Mouse (Mus musculus): Measurements from ENCODE around the gene Slc41a2.
"Not testable (repeated sequence)": the region's sequence is repeated elsewhere in the genome, so short reads cannot be mapped to it uniquely, and the experiment has no call there.

Gene Slc41a2

DNA sequence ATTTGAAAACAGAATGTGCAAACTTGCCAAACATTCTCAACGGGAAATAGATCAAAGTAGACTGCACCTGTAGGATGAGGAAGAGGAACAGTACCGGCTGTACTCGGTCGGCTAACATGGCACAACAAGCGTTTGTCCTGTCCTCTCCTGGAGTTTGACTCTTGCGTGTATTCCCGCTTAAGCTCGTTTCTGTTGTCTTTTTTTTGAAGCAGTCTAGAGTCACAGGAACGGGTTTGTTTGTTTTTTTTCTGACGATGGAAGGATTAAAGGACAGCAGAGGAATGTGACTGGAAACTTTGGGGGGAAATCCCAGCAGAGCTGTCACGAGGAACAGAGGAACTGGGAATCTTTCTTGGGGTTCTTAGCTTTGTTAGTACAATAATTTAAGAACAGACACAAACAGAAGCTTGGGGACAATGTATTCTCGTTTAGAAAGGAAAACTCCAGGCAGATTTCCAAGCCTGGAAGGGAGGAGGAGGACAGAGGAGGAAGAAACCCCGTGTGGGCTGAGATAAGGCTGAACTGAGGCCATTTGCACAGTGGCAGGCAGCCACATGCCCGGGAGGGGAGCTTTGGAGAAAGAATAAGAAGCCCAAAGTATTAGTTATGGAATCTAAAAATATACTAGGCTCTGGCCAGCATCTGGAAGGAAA lies 16.1 kb upstream of the Slc41a2 start:
- no peak for DNase-seq (ENCODE audit: extremely low spot score, low read depth, low spot score)

DNA sequence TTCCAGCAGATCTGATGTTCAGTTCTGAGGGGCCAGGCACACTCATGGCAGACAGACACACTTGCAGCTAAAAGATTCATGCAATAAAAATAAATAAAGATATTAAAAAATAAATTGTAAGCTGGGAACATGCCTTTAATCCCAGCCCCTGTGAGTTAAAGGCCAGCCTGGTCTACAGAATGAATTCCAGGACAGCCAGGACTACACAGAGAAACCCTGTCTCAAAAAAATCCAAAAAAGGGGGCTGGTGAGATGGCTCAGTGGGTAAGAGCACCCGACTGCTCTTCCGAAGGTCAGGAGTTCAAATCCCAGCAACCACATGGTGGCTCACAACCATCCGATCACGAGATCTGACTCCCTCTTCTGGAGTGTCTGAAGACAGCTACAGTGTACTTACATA lies 14.1 kb upstream of the Slc41a2 start:
- not testable (repeated sequence) for DNase-seq (ENCODE audit: extremely low spot score, low read depth, low spot score)

DNA sequence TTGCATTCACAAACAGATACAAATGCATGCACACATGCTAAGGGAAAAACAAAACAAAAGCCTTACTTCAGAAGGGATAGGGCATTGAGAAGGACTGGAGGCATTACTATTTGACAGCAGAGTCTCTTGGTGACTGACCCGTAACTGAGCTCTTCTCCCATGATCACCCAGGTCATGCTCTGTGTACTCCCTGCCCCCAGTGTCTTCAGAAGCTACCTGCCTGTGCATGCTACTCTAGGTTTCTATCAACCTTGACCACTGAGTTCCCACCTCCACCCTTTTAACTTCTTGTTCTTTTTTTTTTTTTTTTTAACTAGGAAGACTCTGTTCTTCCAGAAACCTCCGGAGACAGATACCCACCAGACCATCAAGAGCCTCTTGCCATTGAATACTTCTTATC lies 13.0 kb upstream of the Slc41a2 start:
- no peak for DNase-seq (ENCODE audit: extremely low spot score, low read depth, low spot score)

DNA sequence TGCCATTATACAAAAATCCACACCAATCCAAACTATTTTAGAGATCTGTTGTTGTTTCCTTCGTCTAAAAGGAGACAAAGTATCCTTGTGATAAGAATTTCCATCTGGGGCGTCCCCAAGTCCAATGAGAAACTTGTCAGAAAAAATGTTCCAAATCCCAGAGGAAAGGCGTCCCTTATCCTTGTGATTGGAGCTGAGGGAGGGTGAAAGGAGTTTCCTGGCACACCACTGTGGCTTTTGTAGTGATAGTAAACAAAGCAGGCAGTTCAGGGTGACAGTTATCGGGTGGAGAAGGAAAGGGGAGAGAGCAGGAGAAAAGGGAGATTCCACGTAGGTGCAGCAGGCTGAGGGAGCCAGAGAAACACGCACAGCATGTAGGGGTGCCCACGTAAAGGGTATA lies 9.8 kb upstream of the Slc41a2 start:
- DNase-seq (ENCODE audit: extremely low spot score, low read depth, low spot score), result no peak

DNA sequence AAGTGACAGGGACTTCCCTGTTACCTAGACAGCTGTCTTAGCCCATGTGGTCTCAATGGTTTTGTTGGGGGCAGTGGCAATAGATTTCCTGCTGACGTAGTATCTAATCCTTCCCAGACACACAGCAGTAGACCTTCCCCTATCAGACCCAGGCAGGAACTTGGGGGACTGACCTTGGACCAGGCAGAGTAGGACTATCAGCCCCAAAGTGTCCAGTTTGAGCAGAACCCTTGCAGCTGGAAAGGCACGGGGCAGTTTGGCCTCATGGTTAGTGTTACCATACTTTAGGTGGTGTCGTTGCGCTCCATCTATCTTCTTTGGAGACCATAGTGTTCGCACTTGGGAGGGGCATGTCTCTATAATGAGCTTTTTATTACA lies 8.7 kb upstream of the Slc41a2 start:
- no peak for DNase-seq (ENCODE audit: extremely low spot score, low read depth, low spot score)

DNA sequence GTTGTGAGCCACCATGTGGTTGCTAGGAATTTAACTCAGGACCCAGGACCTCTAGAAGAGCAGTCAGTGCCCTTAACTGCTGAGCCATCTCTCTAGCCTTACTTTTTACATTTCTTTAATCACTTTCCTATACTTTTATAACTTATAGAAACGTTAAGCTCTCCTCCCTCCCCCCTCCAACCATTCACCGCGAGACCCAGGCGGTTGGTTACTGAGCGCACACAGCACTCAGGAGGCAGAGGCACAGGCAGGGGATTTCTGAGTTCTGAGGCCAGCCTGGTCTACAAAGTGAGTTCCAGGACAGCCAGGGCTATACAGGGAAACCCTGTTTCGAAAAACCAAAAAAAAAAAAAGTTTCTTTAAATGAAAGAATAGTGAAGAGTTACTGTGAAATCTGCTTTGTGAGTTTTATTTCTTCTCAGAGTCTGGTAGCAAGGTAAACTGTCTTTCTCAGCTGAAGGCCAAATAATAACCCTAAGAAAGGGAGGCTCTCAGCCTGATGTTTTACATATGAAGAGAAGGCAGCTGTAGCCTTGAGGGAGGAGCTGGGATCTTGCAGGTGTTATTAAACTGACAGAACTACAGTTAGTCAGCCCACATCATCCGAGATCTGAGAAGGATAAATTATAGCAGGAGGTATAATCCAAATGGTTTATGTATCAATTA lies 8.1 kb upstream of the Slc41a2 start:
- no peak for DNase-seq (ENCODE audit: extremely low spot score, low read depth, low spot score)

DNA sequence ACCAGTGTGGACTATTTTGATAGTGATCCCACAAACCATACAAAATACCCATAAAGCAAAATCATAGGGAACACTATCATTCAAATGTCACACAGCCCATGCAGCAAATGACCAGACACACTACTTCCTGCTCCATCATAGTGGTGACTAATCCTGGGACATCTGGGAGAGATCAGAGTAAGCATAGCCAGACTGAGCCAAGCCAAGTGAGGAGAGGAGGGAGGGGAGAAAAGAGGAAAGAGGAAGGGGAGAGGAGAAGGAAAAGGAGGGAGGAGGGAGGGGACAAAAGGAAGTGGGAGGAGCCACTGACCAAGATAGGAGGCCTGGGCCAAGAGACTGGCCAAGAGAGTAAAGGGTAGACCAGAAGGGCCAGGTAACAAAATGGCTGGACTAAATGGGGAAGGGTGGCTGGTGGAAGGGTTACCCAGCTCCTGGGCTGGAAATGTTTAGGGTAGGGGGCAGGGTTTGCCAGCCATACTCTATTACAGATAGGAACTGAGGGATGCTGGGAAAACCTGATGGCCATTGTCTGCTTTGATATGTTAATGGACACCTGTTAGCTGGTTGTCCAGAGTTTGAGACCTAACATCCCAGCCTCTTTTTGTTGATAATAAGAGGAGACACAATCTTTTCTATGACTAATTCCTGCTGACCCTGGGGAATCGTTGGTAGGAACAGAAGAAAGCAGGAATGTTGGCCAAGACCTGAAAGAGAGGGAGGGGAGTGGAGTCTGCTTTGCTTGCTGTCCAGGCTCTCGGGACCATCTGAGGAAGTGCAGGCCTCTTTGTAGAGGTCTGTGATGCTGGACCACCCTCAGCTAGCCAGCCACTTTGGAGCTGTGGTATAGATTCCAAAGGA lies 6.4 kb upstream of the Slc41a2 start:
- DNase-seq (ENCODE audit: extremely low spot score, low read depth, low spot score), result no peak

DNA sequence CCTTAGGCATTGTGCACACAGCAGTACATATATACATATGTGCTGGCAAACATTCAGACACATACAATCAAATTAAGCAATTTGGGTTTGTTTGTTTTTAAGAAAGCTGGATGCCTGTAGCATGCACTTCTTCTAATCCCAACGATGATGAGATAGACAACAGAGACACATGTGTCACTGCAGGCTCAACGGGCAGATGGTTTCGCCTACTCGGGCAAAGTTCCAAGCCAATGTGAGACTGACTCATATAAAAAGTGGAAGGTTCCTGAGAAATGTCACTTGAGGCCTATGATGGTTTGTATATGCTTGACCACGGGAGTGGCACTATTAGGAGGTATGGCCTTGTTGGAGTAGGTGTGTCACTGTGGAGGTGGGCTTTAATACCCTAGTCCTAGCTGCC lies 5.5 kb upstream of the Slc41a2 start:
- DNase-seq (ENCODE audit: extremely low spot score, low read depth, low spot score), result no peak

DNA sequence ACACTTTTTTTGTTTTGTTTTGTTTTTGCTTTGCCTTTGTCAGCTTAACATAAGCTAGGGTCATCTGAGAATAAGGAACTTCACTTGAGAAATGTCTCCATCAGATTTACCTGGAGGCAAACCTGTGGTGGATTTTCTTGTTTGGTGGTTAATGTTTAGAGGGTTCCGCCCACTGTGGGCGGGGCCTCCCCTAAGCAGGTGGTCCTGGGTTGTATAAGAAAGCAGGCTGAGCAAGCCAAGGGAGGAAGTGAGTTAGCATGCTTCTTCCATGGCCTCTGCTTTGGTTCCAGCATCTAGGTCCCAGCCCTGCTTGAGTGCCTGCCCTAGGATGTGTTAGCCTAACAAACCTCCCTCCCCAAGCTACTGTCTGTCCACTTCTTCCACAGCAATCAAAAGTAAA lies 3.5 kb upstream of the Slc41a2 start:
- DNase-seq (ENCODE audit: extremely low spot score, low read depth, low spot score), result no peak

DNA sequence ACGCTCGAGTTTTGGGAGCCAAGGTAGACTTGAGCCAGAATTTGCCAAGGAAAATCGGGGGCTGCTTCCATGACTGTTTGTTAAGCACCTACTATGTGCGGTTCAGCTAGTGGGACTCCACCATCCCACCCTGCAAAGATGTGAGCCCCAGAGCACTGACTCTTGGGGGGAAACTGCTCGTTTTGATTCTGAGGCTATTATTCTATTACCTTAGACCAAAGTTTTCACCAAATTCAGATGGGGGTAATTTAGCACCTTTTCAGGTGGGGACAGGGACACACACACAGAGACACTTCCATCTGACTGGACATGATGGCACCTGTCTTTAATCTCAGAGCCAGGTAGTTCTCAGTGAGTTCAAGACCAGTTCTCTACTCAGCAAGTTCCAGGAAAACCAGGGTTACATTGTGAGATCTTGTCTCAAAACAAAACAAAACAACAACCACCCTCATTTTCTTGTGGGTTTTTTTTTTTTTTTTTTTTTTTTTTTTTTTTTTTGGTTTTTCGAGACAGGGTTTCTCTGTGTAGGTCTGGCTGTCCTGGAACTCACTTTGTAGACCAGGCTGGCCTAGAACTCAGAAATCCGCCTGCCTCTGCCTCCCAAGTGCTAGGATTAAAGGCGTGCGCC lies 403 bp upstream of the Slc41a2 start:
- DNase-seq (ENCODE audit: extremely low spot score, low read depth, low spot score), result no peak

DNA sequence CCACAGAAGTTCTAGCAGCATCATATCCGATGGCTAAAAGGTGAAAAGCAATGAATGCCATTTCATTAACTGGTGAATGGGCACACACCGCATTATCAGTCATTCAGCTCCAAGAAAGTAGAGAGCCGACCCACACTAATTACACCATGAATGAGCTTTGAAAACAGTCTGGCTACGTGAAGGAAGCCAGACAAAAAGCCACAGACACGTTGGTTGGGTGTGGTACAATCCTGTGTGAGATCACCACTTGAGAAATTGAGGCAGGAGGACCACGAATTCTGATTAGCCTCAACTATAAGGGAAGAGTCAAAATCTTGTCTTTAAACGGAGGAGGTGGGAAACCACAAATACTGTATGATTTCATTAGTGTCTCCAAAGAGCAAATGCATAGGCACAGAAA lies 1.3 kb downstream of the Slc41a2 start:
- no peak for DNase-seq (ENCODE audit: extremely low spot score, low read depth, low spot score)

DNA sequence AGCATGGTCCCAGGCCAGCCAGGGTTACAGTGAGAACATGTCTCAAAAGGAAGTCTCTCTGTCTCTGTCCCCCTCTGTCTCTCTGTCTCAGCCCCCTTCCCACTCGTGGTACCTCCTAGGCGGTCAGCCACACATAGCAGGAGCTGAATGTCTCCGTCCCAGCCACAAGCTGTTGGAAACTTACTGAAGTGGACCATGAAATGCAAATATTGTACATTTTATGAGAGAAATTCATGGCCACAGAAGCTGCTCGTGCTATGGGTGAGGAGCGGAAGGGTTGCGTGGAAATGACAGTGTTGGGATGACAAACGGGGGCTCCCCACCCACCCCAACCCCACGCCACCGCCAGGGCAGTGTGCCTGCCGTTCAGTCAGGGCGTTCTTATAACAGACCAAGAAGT lies 5.1 kb downstream of the Slc41a2 start:
- DNase-seq (ENCODE audit: extremely low spot score, low read depth, low spot score), result no peak

DNA sequence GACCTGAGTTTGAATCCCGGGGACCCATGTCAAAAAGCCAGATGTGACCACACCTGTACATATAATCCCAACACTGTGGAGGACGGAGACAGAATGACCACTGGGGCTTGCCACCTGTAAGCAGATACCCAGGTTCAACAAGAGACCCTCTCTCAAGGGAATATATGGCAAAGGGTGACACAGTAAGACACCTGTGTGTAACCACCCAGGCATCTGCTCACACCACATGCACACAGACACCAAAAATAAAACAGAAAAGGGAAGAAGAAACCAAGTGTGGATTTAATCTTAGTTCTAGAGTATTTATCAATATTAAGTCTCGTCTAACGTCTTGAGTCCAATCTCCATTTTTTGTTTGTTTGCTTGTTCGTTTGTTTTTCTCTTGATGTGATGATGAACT lies 5.9 kb downstream of the Slc41a2 start:
- DNase-seq (ENCODE audit: extremely low spot score, low read depth, low spot score), result no peak

DNA sequence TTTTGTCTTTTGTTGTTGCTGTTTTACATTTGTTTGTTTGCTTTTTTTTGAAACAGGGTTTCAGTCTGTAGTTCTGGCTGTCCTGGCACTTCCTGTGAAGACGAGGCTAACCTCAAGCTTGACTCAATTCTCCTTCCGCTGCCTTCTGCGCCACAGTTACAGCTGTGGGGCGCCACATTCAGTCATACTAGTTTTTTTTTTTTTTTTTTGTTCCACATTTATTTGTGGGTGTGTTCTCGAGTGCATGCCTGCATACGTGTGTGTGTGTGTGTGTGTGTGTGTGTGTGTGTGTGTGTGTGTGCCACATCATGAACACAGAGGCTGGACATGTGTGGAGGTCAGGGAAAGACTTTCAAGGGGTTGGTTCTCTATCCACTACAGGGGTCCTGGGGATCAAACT lies 7.3 kb downstream of the Slc41a2 start:
- no peak for DNase-seq (ENCODE audit: extremely low spot score, low read depth, low spot score)

DNA sequence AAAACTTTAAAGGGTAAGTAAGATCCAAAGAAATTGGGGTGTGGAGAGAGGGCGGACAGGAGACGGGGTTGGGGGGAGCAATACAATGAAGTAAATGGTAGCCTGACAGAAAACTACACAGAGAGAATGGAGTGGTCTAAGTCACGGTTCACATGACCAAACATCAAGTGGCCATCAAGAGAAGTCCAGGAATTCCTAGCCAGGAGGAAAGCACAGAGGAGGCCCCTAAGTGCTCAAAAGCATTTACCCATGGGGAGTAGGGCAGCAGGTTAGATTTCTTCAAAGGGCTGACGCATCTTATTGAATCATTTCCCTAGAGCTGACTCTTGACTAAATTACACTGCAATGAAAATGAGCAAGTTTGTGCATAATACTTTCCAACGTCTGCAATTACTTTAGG lies 8.9 kb downstream of the Slc41a2 start:
- DNase-seq (ENCODE audit: extremely low spot score, low read depth, low spot score), result no peak

DNA sequence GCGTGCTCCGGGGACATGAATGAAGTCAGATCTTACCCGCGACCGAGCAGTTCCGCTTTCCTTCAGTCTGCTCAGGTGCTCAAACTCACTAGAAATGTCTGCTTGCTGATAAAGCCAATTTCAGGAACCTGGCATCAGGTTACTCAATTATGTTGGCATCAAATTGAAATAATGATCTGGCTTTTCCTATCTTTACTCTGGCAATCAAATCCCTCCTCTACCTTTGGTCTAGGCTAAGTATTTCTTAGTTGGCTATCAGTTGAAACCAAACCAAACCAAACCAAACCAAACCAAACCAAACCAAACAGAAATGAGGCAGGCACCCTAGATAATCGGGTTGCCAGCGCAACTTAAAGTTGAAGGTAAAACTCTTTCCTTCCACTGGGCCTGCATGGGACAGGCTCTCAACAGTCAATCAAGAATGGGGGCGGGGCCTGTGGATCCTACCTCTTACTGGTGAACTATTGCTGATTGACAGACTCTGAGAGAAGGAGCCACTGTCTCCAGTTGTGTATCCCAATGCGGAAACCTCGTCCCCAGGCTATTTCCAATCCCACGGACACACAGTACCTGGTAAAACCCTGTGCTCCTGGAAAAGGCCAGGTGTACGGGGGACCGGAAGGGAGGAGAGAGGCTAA lies 10.9 kb downstream of the Slc41a2 start:
- DNase-seq (ENCODE audit: extremely low spot score, low read depth, low spot score), result no peak

DNA sequence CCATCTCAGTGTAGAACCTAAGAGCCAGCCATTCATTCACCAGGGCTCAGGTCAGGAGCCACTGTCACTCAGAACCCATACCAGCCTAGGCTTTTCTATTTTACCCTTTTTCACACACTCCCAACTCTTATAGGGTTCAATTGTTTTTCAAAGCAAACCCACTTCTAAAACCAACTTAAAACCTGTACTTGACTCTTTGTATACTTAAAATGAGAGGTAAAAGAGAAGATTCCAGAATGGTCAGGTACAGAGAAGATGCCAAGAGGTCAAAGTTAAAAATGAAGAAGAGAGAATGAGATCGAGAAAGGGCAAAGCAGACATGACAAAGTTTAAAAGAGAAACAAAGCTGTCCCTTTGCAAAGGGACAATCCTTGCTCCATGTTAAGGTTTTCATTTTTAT lies 11.8 kb downstream of the Slc41a2 start:
- DNase-seq (ENCODE audit: extremely low spot score, low read depth, low spot score), result no peak

DNA sequence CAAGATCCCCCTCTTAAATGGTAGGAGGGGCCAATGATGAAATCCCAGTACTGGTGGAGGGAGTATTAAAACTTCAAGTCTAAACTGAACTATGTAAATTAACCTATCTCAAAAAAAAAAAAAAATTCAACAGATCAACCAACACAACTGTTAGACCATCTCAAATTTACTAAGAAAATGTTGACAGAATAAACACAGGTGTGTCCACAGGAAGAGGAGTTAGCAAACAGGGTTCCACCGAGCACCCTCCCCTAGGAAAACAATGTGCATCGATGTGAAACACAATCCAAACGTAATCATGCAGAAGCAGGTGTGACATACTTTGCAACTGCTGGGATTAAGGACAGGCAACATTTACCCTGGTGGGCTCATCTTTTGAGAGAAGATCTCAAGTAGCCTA lies 12.8 kb downstream of the Slc41a2 start:
- no peak for DNase-seq (ENCODE audit: extremely low spot score, low read depth, low spot score)

DNA sequence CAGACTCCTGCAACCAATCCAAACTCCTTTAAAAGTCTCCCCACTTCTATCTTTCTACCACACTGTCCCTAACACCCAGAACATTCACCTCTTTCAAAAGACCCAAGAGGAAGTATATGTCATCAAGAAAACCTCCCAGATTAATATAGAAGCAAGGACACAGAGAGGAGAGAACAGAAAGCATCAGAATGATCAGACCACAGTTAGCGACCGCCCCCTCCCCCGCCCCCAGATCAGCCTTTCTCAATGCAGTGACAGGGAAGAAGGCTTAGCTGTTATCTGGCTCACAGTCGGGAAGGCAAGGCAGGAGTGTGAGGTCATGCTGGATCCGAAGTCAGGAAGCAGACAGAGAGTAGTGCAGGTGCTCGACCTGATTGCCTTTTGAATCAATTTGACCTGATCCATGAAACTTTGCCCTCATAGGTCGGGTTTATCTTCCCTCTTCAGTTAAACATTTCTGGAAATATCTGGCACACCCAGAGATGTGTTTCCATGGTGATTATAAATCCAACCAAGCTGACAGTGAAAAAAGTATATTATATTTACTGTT lies 15.1 kb downstream of the Slc41a2 start:
- no peak for DNase-seq (ENCODE audit: extremely low spot score, low read depth, low spot score)

DNA sequence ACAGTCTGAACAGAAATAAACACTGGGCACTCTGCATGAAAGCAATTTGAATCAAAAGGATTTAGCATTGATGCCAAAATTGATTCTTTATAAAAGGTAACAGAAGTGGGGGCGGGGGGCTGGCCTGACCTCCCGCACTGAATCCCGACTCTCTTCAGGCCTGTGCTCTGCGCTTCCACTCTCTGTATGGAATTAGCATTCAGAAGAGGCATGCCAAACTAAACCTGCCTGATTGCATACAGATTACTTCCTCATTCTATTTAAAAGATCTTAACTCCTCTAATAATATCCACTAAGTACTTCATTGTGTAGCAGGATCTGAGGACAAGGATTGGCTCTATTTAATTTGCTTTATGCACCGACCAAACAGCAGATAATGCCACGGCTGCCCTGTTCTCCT lies 16.2 kb downstream of the Slc41a2 start:
- DNase-seq (ENCODE audit: extremely low spot score, low read depth, low spot score), result no peak

DNA sequence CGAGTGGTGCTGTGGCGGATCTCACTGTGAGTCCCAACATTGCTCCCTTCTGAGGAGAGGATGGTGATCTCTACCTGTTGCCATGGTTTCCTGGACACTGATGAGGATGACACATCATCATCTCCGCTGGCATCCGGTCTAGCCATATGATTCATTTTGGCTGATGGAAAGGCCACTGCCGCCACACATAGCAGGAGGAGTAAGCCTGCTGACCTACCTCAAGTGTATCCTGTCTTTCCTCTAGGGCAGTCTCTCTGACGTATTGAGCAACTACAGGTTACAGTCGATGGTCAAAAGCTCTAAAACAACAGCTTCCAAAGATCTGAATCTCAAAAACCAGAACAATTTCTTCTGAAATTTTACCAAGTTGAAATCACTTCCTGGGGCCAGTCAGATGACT lies 16.8 kb downstream of the Slc41a2 start:
- no peak for DNase-seq (ENCODE audit: extremely low spot score, low read depth, low spot score)
